Mouse (Mus musculus) ovary, postnatal 14 days (tissue): ENCODE data around the gene Cdh18.
"Not testable (repeated sequence)": the region's sequence is repeated elsewhere in the genome, so short reads cannot be mapped to it uniquely, and the experiment has no call there.

Experiments used
- DNase-seq: peaks from one replicate; pipeline ENCODE4 v3.0.0; 2022; ENCODE audit warnings: low spot score

Gene Cdh18

DNA sequence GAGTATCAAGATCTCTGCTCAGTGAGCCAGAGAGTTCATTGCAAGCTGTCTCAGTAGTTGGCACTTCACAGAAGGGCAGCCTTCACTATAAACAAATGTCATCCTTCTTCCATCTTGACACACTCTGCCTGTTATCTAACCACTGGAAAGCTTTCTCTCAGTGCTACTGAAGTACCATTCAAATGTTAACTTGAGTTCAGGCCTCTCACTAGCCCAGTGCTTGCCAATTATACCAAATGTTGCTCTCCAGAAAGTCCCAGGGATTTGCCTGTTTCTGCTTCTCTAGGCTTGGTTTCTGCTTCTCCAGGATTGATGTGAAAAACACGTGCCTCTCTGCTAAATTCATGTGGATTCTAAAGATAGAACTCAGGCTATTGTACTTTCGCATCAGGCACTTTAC lies 681.8 kb downstream of the Cdh18 start:
- no peak for DNase-seq

DNA sequence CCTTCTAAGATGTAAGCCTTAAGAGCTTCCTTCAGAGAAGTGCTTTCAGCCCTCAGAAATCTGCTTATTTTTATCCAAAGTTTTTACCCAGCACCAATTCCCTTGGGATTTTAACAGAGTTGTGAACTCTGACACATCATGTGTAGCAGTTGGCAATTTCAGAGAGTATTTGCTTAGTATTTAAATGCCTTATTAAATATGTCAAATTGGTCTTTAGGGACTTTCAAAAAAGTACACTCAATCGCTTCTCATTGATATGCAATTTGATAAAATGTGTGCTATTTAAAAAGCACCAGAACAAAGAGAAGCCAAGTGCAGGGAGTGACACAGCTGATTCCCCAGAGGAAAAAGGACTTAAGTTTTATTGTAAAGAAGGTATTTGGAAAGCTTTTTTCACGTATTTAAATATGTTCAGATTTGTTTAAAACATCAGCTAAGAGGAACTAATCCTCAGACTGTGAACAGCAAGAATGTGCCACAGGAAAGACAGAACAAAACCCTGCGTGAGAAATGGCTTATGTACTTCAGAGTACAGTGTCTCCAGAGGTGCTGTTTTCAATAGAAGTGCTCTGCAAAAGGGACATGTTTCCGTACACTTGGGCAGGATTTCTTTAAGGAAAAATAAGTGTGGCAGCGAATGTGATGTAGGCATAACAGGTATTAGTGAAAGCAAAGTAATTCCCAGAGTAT lies 709.1 kb downstream of the Cdh18 start:
- DNase-seq = no peak

DNA sequence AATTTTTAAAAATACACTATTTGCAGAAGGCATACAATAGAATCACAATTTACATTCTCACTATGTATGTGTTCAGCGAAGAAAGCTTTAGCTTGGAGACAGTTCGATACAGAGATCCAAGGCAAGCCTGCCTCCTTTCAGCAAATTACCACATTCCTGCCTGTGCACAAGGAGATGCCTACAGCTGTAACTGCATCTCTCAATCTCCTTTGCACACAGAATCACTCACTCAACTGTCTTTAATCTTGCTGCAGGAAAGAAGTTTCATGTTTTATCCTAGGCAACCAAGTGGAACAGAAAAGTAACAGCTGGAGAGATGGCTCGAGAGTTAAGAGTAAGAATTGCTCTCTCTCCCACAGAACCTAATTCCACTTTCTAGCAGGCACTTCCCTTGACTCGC lies 729.6 kb downstream of the Cdh18 start:
- DNase-seq = no peak

DNA sequence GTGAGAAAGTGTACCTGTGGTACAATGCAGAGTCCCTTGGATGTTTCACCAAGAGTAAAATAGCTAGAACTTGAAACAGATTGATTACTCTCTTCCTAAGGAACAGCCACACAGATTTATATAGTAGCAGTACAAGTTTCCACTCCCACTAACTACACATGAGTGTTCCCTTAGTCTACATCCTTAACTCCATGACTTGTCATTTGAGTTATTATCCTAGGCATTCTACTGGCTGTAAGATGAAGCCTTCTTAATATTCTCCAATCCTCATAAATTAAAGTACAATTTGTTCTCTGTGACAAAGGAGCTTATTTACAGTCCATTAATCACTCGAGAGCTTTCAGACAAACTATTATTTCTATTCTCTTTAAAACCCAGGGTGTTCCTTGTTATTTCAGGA lies 756.2 kb downstream of the Cdh18 start:
- no peak for DNase-seq

DNA sequence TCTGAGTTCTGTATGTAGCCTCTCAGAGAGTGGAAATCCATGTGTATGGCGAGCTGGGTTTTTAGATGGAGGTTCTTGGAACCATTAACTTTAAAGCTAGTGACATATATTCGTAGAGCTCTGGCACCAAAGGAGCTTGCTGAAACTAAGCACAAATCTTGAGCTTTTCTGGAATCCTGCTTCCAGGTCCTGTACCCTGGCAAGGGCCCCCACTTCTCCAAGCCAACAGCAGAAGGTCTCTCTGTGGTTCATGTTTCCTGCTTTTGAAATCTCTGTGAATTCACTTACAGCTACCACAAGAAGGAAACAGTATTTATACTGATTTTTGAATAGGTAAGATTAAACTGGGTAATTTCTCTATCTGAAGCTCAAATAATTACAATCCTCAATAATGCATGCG lies 767.9 kb downstream of the Cdh18 start:
- no peak for DNase-seq

DNA sequence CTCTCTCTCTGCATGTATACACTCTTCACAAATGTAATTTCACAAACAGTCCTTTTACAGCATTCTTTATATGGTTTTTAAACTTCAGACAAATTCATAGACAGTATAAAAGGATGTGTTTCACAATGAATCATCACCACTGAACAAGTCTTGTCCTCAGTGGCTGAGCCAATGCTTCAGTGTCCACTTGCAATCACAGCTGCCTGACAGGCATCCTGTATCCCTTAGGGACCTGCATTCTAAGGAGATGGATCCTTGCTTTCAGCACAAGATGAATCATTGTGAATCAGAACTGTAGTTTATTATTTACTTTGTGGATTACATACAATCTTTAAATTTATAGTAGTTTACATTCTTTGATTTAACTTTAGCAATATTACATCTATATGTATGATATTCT lies 768.6 kb downstream of the Cdh18 start:
- no peak for DNase-seq

DNA sequence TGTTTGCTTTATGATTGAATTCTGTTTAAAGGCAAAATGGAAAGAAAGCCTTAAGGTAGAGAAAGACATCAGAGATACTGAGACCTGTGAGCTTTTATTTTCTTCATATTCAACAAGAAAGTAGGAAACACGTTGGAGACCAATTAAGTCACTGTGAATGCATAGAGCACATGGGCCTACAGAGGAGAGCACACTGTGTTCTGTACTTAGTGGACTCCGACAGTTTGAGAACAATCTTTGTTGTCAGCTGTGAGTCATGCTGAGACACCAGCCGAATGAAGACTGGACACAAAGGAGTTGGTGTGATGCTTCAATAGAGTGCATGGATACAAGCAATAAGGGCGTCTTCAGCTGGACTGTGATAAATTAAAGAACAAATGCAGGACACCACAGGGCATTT lies 791.5 kb downstream of the Cdh18 start:
- not testable (repeated sequence) for DNase-seq

DNA sequence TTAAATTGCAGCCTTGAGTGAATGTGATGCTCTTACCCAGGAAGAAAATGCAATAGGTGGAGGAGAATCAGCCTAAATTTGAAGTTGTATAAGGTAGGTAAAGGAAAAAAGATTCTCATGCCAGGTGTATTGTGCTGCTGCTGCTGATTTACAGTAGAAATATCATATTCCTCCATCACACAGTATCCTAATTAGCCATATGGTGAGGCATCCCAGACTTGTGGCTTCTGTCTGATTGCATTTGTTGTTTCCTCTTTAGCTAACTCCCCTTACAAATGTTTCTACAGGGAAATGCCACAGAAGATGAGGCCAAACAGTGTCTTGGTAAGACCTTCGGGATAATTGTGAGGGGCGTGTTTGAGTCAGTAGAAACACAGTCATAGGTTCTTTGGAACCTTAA lies 802.3 kb downstream of the Cdh18 start:
- no peak for DNase-seq

DNA sequence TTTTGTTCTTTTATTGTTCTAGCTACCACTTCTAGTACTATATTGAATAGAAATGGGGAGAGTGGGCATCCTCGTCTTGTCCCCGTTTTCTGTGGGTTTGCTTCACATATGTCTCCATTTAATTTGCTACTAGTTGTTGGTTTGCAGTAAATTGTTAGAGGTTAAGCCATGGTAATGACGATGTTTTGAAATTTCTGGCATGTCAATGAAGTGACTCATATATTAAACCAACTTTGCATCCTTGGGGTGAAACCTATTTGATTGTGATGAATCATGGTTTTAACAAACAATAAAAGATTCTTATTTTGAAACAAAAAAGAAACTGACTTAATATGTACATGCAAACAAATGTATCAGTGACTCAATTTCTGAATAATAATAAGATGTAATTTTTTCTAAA lies 817.5 kb downstream of the Cdh18 start:
- DNase-seq = no peak

DNA sequence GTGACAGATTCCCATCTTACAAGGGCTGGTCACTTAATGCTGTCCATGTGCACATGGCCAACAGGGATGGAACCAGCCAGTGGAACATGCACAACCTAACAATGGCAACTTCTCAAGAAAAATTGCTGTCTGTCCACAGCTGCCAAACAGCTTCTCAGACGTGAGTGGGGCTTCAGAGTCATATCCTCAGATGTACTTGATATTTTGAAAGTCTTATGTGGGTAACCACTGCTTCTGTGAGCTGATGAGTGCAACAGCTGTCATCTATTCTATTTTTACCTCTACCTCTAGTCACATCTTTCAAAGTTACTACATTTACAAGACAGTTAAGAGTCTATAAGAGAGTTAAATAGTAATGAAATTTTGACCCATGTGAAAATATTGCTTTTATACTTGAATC lies 818.9 kb downstream of the Cdh18 start:
- no peak for DNase-seq

DNA sequence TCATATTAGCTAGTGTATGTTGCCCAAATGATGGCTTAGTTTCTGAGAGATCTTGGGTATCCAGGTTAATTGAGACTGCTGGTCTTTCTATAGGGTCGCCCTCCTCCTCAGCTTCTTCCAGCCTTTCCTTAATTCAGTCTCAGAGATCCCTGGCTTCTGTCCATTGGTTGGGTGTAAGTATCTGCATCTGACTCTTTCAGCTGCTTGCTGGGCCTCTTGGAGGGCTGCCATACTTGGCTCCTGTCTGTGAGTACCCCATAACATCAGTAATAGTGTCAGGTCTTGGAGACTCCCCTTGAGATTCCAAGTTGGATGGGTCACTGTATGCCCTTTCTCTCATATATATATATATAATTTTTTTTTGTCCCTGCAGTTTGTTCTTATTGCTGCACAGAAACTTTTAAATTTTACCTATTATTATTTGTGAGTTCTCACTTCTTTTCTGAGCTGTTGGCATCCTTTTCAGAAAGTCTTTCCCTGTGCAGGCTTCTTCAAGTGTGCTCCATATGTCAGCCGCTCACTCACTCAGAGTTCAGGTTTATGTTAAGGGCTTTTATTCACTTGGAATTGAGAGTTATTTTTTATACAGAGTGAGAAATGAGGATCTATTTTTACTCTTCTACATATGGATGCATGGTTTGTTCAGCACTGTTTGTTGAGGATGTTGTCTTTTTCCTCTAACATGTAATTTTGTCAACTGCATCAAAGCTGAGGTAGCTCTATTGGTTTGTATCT lies 829.4 kb downstream of the Cdh18 start:
- DNase-seq = no peak

DNA sequence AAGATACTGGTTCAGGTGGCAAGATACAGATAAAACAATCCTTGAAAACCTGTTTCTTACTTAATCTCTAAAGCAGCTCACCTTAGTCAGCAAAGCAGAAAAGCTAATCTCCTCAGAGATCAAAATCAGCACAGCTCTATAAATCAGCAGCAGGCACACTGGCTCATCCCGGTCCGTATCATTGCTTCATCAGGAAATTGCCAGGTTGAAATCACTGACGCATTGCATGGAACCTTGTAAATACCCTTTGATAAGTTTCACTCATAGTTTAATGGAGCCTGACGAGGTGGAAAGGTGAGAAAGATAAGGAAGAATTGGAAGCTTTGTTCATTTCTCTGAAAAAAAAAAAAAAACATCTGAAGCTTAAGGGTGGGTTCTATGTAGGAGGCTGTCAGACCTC lies 837.0 kb downstream of the Cdh18 start:
- DNase-seq = no peak

DNA sequence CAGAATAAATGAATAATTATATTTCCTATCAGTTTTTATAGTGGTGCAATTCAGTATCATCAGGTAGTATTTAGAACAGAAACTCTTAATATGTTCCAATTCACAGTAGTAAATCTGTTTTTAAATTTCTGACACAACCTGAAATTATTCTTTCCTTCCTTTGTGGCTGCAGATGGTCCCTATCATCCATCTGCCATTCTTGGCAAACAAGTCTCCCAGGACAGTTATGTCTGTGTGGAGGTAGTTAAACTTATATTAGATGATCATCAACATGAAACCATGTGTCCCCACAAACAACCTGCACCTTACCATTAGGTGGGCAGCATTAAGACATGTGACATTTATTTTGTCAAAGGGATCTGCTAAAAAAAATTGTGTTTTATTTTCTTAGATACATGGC lies 847.8 kb downstream of the Cdh18 start:
- DNase-seq = no peak

DNA sequence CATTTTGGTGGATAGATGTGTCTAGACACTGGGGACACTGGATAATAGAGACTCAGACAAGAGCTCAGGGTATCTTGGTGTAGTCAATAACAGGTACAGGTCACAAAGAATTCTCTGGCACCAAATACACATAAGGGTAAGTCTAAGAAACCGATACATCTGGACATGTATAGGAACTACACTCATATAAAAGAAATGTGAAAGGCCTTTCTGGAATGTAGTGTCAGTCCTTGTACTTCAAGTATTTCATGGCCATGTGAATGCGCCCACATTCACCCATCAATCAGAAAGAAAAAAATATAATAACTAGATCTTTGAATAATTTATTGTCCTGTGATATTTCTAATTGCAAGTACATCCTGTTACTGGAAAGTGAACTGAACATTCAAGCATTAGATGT lies 855.0 kb downstream of the Cdh18 start:
- no peak for DNase-seq

DNA sequence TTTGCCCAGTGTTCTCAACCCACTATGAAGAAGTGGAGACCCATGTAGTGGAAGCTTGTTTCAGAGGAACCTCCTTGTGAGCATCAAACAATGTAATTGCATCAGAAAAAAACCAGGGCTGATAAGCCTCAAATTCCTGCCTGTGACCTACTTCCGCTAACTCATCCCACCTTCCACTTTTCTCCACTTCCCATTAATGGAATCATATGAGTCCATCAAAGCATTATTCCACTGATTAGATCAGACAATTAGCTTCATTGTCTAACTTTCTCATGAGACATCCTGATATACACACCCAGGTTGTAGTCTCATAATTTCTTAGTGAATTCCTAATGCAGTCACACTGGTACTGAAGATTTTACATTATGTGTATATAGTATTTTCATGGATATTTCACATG lies 859.4 kb downstream of the Cdh18 start:
- no peak for DNase-seq

DNA sequence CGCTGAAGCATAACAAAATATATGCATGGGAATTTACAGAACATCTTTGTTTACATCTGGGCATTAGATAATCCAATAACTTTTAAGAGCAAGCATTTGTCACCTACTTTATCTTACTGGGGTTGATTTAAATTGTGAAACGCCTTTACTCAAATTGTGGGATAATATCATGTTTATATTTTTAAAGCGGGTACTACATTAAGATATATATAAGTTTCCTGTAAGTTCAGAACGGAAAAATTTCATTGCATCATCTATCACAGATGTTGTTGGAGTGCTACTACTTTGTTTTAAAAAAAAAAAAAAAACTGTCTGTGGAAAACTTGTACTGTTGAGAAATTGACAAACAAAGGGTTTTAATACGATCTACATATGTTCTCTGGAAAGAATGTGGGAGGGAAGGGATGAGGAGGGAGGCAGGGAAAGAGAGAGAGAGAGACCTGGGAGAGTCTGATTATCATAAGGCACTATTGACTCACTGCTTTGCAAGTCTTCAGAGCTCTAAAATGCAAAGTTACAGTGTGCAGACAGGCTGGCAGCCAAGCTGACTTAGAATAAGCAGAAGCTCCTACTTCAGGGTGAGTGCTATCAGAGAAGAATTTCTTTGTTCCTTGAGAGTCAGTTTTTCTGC lies 867.7 kb downstream of the Cdh18 start:
- no peak for DNase-seq

DNA sequence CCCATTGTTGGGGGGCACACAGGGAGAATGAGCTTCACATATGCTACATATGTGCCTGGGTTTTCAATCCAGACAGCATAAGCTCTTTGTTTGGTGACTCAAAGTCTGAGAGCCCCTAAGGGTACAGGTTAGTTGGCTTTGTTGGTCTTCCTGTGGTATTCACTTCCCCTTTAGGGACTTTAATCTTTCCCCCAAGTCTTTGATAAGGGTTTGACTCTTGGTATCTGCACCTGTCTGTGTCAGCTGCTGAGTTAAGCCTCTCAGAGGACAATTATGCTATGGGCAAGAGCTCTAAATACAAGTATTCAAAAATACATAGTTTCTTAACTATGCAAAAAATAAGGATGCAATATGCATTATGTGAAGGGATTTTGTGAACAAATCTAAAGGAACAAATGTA lies 869.3 kb downstream of the Cdh18 start:
- DNase-seq = no peak

DNA sequence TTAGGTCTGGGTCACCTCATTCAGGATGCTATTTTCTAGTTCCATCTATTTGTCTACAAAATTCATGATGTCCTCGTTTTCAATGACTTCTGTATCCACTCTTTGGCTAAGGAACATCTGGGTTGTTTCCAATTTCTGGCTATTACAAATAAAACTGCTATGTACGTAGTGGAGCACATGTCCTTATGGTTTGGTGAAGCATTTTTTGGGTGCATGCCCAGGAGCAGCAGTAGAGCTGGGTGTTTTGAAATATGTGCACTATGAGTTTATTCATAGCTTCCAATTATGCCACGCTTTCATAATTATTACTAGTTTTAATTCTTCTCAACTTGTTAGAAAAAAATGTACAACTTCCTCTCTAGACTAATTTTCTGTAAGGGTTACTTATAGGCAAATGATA lies 871.2 kb downstream of the Cdh18 start:
- DNase-seq = no peak

DNA sequence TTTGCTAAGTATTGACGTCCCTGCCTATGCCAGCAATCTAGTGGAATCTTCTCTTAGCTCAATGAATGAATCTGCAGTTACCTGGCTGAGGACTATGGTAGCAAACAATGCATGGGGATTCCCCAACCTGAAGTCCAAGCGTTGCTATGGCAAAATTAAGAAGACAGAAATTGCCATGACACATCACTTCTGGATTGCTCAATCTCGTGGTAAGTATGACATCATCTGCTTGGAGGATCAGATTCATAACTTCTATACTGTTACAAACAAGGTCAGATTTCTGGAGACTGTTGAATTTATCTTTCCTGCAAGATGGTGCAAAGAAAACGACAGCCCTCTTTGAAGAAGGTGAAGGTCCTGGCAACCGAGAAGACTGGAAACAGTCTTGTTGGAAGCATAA lies 881.2 kb downstream of the Cdh18 start:
- no peak for DNase-seq

DNA sequence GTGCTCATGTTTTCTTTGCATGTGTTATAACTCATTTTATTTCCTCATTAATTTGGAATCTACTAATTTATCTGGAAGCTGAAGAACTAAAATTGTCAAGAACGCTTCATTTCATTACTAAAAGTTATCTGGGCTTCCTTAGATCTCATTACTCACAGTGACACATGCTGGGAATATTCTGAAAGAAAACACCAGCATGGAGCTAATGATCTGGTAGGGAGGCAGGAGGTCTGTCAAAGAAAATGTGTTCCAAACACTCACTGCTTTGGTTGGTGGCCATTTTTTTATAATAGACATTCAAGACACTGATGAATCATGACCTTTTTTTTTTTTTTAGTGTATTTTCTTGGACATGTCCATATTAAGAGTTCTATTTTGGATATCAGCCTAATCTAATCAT lies 899.7 kb downstream of the Cdh18 start:
- no peak for DNase-seq

DNA sequence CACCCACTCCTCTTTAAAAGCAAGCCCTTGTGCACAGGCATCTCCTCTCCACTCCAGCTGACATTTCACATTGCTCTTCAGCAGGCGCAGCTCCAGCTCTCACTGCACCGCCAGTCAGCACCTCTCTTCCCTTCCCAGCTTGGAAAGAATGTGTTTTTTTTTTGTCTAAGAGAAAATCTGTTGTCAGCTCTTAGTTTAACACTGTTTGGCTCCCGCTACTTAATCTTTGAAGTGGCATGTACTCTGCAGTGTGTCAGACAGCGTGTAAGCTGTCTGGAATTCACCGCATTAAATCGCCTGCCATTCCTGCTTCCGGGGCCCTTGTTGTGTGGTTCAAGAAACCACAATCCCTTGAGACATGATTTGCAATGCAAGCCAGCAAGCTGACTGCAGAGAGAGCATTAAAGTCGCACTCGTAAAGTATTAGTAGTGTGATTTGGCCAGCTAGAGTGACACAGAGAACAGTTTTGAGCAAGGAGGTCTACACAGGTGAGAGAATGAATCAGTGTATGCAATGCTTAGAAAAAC lies 903.3 kb downstream of the Cdh18 start:
- no peak for DNase-seq

DNA sequence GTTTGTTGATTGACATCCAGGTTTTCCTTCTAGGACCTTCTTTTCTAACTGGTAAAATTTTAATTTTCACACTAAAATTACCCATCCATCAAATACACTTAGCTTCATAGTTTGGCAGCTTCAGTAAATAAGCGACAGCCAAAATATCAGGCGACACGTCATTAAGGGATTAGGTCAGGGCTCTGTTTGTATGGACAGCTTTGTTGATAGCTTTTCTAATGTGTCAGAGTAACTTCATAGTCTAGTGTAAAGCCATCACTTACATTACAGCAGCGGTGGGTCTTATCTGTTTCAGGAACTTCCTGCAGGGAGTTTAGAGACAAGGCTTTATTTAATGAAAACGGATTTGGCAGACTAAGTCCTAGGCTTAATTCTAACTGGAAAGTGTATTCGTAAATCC lies 904.5 kb downstream of the Cdh18 start:
- DNase-seq = no peak

DNA sequence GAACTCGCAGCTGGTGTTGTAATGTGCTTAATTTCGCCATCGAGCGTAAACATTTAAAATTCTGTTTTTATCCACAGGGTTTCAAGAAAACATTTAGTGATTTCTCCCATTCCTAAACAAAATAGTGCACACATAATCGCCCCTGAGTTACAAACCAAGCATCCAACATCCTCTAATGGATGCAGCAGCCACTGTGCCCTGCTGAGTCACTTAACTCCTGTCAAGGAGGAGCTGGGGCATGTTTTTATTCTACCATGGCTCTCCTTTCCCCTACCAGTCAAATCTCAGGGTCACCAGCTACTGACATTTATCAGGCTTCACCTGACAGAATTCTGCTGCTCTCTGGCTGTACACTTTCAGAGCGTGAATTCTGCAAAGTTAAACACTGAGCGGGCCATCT lies 906.5 kb downstream of the Cdh18 start:
- no peak for DNase-seq
